Mouse (Mus musculus) gastrocnemius, adult 18-20 months (tissue): ENCODE results near the gene Sept11. TPM values are rescaled to one million over a fixed set of nuclear protein-coding genes. Genes with fewer than 3 reads are reported as not detected.

Experiments used
- DNase-seq: peaks from one replicate; pipeline ENCODE4 v3.0.0; 2021; ENCODE audit warnings: low spot score
- long read RNA-seq, 2 experiments: library from polyadenylated mRNA; stranded (forward); transcript quantifications; one replicate each; pipeline ENCODE4 v2.0.0; 2021
- total RNA-seq, 2 experiments: library from RNA; stranded (reverse); gene quantifications; 2 replicates each; pipeline ENCODE4 v1.2.3; 2021

Gene Sept11
- total RNA-seq = 100 to 1,000 TPM in 1 of 2 experiments, 10 to 100 TPM in 1; 92.9 to 103 TPM
- long read RNA-seq, experiment 1, full-length matches to known transcripts = 9 of 60 reads
- long read RNA-seq, experiment 1, partial matches to known transcripts = 16 of 60 reads
- long read RNA-seq, experiment 1, other reads (novel, unspliced or antisense) = 35 of 60 reads
- long read RNA-seq, experiment 2, transcript Sept11-203 (11 exons, 2,428 nt) = major isoform, 5 of 52 reads
- long read RNA-seq, experiment 2, partial matches to known transcripts = 10 of 52 reads
- long read RNA-seq, experiment 2, other reads (novel, unspliced or antisense) = 32 of 52 reads

DNA sequence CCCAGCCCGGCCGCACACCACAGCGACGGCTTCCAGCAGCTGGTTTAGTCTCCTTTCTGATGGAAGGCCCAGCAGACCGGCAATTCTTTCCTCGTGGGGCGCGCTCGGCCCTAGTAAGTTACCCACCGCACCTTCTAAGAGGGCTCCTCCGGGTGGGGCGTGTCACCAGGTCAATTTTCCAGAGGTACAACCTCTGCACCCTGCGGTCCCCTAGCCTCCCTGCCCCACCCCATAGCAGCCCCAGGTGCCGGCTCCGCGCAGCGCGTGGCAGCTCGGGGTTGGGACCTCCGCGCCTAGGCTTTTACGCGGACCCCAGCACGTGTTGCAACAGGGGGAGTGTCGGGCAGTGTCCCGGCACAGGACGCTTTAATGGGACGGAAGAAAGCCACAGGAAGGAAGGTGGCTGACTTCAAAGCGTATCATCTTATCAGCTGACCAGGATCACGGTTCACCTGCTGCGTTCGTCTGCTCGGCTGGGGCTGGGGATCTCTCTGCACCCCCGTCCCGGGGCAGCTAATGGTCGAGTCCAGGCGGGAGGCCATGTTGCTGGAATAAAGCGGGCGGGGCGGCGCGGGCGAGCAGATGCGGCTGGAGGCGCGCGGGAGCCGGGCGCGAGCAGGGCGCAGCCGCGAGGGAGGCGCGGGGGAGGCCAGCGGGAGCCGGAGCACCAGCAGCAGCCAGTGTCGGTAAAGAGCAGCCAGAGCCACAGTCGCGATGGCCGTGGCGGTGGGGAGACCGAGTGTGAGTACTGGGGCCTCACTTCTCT is at the start of gene Sept11:
Gene Sept11, plus strand, starts transcription at position 581 of the 766 bp plus-strand sequence.
- DNase-seq = peak; percentile 95

DNA sequence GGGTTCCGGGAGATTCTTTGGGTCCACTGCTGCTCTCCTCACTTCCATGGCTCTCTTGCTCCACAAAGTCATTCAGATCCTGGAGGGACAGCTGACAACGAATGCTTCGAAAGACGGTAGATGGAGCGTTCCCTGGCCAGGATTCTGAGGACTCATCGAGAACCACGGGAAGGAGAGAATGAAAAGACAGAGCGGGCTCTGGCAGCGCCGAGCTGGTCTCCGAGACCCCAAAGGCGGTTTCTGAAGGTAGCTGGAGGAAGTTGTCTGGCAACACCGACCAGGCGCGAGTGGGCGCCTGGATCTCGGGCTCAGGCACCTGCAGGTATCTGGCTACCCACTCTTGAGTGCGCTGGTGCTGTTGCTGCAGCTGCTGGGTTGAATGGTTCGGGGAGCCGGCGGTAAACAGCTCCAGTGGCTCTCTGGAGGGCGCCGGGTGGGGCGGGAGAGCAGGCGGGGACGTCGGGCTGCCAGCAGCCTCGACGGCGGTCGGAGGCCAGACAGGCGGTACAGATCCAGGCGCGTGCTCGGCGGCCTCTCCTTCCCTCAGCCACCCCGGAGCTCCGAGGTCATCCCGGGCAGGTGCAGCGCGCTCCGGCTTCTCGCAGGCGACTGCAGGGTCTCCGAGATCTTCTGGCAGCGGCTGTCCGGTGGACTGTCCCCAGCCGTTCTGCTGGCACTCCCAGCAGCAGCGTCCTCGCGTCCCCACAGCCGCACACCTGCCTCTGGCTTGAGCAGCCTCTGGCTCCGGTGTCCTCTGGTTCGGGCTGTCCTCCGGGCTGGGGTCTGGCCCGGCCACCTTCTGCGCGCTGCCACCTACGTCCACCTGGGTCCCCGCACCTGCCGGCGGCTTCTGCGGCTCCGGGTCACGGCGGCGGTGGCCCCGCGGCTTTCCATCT is 49.3 kb upstream of the Sept11 start:
- no peak for DNase-seq

DNA sequence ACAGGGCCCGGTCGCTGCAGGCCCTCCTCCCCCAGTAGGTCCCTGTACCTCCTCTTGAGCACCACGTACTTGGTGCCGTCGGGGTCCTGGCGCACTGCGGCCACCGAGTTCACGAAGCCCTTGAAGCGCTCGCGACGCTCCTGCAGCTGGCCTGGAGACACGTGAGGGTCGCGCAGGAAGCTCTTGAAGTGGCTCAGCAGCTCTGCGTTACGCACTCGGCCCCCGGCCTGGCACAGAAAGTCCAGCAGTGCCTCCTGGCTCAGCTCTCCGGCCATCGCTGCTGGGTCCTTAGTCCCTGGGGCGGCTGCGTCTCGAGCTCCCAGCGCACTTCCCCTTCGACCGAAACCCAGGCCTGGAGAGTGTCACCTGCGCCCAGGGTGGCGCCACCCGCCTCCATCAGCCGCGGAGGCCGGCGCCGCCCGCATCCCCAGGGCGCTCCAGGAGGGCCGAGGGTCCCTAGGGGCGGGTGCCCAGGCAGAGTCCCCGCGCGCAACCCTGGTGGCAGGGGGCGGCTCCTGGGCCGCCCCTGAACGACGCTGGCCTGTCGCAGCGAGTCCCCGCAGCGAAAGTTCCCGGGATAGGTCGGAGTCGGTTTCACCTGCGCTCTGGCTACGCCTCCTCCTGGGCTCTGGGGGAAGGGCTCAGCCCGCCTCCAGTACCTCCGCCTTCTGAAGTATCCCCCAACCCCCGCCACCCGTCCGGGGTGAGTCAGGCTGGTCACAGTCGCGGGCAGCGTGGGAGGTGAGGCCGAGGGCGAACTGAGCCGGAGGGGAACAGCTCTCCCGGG is 48.5 kb upstream of the Sept11 start, which contains the start of gene Sowahb:
Gene Sowahb, minus strand, starts transcription at position 439 of the 787 bp plus-strand sequence.
- DNase-seq = no peak

DNA sequence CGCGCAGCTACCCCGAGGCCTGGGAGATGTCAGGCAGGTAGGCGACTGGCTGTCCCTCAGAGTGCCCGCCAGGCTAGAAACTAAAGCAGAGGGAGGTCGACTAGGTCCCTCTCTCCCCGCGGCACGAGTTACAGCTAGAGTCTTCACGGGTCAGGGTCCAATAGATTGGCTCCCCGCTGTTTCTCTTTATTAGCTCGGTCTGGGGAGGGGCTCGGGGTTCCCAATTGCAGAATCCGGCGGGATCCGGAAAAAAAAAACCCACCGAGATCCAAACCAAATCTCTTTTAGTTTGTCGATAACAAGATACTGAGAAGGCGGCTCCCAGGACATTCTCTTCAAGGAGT is 47.9 kb upstream of the Sept11 start:
- no peak for DNase-seq

DNA sequence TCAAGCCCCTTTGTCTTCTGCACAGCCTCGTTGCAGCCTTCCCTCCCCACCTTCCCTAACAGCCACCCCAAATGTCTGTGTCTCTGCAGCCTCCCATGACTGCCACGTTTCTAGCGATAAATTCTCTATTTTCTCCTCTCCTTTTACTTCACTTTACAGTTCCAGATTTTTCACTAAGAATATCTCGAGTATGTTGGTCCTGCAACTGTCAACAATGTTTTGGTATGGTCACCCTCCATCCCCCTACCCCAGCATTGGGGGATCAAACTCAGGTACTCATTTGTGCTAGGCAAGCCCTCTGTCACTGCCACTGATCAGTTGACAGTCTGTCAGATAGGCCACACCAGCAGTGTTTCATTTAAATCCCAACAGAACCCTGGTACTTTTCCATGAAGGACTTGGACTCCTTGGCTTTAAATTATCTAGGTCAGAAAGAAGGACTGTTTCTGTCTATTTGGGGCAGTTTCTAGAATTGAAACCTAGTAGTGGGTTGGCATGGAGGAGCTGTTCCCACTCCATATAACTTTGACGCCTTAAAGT is 46.9 kb upstream of the Sept11 start:
- no peak for DNase-seq

DNA sequence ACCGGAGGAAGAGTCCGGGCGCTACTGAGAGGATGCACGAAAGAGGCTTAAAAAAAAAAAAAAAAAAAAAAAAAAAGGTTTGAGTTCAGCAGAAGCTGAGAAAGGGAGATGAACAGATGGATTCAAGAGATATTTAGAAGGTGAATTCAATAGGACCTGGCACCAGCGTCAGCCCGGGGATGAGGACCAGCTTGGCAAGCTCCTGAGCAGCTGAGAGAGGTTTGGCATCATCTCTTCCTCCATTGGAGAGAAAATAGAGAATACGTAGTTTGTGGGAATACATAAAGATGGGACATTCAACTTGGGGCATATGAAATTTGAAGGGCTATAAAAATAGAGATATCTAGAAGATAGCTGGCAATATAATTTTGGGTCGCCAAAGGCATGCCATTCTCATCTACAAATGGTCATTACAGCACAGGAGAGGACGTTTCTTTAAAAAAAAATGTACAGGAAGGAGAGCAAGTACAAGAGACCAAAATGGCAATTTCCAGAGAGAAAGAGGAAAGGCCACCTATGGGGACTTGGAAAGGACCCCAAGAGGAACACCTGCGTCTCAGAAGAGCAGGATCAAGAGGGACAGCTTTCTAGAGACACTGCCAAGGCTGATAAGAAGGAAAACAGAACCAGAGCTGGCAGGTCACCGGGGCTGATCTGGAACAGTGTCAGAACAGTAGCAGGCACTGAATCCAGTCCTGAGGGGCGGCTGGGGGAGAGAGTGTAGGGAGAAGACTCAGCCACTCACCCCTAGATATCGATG is 44.6 kb upstream of the Sept11 start:
- no peak for DNase-seq

DNA sequence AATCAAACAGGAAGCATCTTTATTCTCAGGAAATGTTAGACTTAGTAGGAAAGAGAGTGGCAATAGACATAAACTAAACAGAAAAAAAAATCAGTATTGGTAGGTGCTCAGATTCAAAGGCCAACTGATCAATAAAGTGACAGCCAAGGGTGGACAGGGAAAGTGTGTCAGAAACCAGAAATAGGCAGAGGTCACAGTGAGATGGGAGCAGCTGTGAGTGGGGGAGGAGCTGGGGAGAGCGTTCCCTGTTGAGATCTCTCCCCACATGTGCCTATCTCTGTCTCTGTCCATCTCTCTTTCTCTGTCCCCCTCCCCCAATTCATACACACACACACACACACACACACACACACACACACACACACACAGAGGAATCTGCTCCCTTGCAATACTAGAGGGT is 43.3 kb upstream of the Sept11 start:
- no peak for DNase-seq

DNA sequence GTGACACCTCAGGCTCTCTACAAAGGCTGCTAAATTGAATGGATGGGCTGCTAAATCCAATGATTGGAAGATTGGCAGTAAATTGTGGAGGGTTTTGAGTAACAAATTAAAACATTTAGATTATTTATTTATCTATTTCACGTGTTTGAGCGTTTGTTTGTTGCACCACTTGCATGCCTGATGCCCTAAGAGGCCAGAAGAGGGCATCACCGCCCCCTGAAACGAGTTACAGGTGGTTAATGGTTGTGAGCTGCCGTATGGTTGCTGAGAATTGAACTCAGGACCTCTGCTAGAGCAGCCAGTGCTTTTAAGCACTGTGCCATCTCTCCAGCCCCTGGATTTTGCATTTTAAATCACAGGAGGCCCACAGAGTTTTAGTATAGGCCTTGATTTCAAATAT is 42.2 kb upstream of the Sept11 start:
- no peak for DNase-seq

DNA sequence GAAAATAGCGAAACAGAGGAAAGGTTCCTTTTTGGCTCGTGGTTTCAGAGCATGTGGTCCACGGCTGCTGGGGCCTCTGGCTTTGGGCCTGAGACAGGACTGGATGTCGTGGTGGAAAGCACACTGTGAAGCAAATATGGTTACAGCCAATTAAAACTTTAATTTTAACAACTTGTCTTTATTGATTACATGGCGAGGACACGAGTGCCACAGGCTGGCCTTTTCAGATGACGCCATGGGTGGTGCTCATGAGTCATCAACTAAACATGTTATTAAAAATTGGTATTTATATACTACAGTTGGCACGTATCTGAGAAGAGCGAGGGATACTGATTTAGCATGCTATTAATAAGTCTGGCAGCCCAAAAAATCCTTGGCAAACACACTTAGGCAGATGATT is 41.3 kb upstream of the Sept11 start:
- DNase-seq = no peak

DNA sequence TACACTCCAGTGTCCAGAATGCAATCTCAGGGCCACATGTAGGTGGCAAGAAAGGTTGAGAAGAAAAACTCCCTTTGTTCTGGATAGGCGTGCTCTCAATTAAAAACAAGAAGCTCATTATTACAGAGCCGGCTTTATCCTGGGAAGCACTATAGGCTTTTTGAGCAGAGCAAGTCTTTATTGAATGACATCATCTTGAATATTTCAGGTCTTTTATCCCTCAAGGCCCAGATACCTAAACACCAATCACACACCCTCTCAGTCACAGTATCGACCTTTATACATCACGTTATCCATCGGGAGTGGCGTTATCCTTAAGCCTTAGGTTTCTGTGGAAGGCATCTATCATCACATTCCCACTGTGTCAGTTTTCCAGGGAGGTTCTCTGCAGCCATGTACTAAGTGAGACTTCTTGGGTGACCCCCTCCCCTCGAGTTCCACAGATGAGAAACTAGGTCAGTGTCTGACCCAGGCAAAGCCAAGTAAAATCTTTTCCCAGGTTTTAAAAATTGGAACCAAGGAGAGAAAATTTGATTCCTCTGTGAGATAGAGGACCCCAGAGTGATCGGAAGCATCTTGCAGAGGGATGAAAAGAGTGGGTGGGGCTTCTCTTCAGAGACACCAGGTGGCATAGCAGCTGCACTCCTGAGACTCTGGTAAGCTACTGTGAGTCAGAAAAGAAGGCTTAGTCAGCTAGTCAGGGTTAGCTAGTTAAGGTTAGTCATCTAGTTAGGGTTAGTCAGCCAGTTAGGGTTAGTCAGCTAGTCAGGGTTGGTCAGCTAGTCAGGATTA is 39.4 kb upstream of the Sept11 start:
- no peak for DNase-seq

DNA sequence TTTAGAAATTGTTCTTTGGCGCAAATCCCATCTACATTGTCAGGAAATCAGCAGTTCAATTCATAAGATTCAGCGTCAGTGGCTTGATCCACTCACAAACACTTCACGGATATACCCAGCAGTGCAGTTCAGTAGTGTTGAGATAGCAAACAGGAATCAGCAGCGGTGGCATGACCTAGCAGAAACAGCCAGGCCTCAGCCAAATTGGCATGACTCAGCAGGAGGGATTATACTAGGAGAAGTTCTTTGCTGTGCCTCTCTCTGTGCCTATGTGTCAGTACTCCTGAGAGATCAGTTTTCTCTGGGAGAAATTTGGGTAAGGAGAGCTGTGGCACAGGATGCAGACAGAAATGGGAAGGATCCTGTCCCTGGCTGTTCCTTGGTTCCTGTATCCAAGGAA is 32.4 kb upstream of the Sept11 start:
- DNase-seq = no peak

DNA sequence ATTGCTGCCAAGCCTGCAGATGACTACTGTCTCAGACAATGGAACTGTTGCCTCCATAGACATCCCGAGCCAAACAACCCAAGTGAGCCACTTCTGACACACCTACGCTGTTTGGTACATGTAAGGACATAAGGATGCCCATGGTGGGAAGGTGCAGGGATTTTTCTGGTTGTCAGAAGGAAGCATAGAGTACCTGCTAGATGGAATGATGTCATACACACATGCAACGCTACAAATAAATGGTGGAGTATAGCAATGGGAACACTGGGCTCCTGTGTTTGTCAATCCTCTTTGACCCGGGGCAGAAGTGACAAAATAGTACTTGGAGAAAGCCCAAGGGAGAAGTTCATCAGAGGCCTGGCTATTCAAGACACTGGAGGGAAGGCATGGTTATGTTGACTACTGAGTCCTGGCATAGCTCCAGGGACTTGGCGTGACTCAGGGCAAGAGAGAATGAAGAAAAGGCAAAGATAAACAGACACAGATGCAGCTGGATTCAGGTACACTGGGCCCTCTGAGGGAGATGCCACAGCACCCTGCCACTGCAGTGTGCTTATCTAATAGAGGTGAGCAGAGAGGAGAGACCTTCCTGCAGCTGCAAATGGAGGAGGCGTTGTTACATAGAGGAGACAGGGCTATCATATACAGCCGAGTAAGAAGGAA is 15.4 kb upstream of the Sept11 start:
- DNase-seq = no peak

DNA sequence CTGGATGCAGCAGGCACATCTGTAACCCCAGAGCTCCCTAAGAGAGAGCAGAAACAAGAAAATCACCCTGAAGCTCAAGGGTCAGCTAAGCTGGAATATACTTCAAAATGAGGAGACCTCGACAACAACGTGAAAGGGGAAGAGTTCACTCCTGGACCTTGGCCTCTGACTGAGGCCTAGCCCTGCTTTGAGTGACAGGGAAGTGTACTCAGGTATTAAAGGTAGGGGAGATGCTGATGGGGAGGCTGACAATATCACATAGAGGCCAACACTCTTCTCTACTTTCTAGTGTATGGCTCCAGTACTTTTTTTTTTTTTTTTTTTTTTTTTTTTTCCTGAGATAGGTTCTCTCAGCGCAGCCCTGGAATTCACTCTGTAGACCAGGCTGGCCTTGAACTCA is 13.6 kb upstream of the Sept11 start:
- no peak for DNase-seq

DNA sequence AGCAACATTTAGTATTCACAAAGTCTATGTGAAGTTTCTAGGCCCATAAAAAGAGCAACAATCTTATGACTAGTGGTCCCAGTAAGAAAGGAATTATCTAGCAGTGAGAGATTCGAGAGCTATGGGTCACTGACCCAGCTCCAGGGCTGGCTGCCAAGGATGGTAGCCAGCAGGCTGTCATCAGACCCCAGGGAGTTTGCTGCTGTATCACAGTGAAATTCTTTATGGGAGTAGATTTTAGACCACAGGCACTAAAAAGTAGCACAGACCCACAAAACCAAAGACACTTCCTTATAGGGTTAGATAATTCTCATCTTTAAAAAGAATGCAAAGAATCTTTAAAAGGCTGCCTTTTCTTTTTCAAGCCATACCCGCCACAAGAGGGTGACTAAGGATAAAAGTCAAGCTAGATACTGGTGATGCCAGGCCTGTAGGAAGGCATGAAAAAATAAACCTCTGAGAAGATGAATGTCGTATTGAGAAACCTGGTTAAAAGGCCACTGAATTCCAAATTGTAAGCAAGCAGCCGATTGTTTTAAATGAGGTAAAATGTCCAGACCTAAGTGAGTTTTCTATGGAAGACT is 8.1 kb upstream of the Sept11 start:
- no peak for DNase-seq

DNA sequence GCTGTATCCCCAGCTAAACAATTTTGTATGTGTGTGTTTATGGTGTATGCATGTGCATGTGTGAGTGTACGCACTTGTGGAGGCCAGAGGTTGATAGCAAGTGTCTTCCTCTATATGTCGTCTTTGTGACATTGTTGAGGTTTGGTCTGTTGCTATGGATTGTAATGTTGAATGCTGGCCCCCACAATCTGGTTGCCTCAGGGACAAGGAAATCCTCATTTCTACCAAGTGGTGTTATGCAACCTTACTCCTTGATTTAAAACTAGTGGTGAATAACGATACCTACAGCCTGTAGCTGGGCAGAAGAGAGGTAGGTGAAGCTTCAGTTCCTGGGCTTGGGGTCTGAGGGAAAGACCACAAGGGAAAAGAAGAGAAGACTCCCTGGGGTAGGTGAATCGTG is 7.3 kb upstream of the Sept11 start:
- no peak for DNase-seq

DNA sequence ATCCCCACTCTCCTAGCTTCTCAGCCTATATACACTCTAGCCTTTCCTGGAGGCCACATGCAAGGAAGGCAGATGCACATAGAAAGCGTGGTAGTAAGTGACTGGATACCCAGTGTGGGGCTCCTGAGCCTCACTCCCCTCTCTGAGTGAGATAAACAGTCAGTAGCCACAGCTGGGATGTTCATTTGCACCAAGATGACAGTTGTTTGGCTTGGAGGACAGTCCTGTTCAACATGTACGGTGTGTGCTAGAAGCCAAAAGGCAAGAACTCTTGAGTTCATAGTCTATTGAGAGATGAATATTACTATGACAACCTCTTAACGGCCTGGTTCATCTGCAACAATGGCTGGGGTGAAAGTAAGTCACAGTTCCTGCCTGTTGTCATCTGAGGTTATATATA is 2.0 kb upstream of the Sept11 start:
- no peak for DNase-seq

DNA sequence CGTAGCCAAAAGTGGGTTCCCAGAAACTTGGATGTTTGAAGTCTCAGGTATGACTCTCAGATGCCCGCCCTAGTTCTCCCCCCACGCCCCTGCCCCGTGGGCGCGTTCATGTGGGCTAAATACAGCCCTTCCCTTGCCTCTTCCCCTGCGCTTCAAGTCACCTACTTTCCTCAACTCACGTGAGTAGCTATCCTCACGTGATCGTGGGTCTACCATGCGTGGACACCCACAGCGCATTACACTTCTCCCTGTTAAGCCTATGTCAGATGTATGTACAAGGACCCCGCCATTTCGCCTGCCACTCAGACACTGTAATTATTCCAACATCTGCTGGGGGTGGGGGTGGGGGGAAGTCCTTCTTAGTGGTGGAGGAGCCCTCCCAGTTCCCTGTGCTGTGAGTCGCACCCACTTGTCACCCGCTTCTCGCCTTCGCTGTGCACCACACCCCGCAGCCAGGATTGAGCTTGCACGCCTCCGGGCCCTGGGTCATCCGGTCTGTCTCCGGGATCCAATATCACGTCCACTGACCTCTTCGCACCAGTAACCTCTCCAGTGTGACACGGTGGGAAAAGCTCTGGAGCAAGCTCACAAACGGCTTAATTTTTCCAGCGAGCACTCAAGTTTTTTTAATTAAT is 973 bp upstream of the Sept11 start:
- DNase-seq = peak; percentile 50
